Mouse (Mus musculus): Measurements from ENCODE around the gene Repin1.
"Not testable (repeated sequence)": the region's sequence is repeated elsewhere in the genome, so short reads cannot be mapped to it uniquely, and the experiment has no call there.

Repin1 gene

GRCm38 (mm10) chr6:48579215-48579648 is 14.5 kb upstream of the Repin1 start:
- in situ Hi-C loops (cut with MboI, MseI) = no loop called here

DNA sequence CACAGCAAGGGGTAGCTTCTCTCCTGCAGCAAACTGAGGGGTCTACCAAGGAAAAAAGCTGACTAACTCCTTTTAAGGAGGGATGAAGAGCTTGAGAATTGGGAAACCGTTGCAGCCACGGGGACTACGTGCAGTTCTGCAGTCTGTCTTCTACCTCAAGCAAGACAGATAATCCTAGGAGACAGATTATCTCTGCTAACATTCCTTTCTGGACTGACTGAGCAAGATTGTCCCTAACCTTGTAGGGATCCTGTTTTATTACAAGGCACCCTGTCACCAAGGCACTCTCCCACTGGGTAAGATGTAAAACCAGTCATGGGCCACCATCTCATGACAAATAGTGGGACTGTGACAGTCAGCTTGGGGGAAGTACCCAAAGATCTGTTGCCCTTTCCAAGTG is 12.4 kb upstream of the Repin1 start:
- in situ Hi-C loops (cut with MboI, MseI) = no loop called here

DNA sequence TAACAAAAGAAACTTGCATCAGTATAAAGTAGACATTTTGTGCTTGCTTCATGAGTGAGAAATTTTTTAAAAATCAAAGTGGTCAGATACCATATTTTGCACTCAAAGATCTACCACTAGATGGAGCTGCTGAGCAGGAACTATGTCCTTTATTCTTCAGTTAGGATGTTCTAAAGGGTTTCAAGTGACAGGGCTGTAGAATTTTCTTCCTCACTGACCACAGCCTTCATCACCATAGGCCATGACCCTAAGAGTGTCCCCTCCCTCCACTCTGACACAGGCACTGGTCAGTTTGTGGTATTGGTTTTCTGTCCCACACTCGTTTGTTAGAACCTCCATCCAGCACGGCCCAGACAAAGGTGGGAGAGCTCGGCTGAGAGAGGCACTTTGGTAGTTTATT is 11.6 kb upstream of the Repin1 start:
- in situ Hi-C loops (cut with MboI, MseI) = no loop called here

DNA sequence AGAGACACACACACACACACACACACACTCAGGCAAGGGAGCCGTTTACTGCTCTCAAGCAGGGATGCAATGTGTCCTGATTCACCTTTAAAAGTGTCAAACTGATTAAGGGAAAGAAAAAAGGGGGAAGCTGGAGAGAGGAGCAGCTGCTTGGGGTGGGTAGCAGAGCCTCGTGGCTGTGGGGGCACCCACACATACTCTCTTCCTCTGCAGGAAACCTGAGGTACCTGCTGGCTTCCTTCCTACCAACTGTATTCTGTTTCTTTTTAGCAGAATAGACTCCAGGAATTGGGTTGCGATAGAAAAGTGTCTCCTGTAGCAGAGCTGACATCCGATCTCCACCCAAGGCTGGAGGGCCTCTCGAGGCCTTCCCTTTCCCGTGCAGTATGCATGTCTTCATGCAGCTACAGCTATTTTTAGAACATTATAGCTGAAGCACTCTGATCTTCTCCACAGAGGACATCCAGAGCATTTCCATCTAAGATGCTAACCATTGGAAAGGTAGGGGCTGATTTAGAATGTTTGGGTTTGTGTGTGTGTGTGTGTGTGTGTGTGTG is 4.4 kb upstream of the Repin1 start, which contains the start of gene Gm45021:
Gm45021 (plus strand) TSS at position 417 of the 557 bp plus-strand sequence.
- in situ Hi-C loops (cut with MboI, MseI) = loop anchor here (5.0 kb wide), 1 partner anchor 77 kb away; no protein-coding TSS in a partner anchor

- in situ Hi-C loops (cut with MboI, MseI) = no loop called here
These were observed 2.4 kb upstream of the Repin1 start for GRCm38 (mm10) chr6:48591221-48591845.

DNA sequence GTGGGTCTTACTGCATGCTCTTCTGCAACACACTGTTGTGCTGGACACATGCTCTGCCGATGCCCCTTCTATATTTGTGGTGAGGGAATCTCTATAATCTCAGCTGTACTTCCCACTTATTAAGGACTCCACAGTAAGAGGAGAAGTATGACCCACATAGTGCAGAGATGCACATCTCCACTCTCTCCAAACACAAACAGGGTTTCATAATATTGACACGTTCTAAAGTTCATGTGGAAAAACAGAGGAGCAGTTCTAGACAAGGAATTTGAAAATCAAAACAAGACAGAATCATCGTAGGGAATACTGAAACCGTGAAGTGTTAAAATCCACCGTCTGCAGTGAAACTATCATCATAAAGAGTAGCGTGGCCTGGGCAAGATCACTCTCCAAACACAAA is 1.8 kb upstream of the Repin1 start:
- in situ Hi-C loops (cut with MboI, MseI) = no loop called here

DNA sequence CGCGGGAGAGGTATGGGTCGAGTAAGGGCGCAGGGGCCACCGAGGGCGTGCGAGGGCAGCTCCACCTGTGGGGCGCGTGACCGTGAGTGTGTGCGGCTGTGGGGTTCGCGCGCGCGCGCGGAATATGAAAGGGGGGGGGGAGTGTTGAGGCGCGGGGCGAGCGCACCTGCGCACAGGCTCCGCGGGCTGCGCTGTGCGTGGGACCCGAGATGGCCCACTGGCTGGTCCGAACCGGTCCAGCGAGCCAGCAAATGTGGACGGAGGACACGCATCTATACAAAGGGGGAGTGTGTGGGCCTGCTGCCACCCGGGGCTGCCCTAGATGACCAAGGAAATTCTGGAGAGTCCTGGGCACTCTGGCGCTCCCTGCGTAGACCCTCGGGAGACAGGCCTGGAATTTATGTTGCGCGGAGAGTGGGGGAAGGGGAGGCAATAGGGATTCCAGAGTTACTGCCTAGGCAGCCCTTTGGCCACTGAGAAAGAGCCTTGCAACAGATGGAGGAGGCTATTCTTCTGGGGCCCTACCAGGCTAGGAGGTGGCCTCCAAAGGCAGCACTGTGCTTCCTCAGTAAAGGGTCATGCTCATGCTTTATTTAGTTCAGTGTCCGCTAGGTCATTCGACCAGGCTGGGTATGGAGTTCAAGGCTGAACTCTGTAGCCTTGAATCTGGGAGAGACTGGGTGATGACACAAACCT is 508 bp downstream of the Repin1 start:
- in situ Hi-C loops (cut with MboI, MseI) = no loop called here

- in situ Hi-C loops (cut with MboI, MseI) = no loop called here
These were observed 1.6 kb downstream of the Repin1 start for GRCm38 (mm10) chr6:48595278-48595677.

DNA sequence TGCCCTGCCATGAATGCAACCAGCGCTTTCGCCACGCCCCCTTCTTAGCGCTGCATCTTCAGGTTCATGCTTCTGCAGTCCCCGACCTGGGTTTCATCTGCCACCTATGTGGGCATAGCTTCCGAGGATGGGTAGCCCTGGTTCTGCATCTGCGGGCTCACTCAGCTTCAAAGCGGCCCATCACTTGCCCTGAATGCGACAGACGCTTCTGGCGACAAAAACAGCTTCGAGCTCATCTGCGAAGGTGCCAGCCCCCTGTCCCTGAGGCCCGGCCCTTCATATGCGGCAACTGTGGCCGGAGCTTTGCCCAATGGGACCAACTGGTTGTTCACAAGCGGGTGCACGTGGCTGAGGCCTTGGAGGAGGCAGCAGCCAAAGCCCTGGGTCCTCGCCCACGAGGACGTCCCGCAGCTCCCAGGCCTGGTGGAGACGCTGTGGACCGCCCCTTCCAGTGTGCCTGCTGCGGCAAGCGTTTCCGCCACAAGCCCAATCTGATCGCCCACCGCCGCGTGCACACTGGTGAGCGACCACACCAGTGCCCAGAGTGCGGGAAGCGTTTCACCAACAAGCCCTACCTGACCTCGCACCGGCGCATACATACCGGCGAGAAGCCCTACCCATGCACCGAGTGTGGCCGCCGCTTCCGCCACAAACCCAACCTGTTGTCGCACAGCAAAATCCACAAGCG is 3.0 kb downstream of the Repin1 start:
- in situ Hi-C loops (cut with MboI, MseI) = no loop called here

DNA sequence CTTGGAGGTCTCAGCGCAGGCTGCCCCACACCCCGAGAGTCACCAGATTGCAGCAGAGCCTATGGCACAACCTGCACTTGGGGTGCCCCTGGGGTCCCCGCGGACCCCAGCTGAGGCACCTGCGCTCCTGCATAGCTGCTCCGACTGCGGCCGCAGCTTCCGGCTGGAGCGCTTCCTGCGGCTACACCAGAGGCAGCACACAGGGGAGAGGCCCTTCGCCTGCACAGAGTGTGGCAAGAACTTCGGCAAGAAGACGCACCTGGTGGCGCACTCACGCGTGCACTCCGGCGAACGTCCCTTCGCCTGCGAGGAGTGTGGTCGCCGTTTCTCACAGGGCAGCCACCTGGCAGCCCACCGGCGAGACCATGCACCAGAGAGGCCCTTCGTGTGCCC is 3.5 kb downstream of the Repin1 start:
- in situ Hi-C loops (cut with MboI, MseI) = no loop called here

- in situ Hi-C loops (cut with MboI, MseI) = no loop called here
These were observed 6.9 kb downstream of the Repin1 start for GRCm38 (mm10) chr6:48600594-48600993.

DNA sequence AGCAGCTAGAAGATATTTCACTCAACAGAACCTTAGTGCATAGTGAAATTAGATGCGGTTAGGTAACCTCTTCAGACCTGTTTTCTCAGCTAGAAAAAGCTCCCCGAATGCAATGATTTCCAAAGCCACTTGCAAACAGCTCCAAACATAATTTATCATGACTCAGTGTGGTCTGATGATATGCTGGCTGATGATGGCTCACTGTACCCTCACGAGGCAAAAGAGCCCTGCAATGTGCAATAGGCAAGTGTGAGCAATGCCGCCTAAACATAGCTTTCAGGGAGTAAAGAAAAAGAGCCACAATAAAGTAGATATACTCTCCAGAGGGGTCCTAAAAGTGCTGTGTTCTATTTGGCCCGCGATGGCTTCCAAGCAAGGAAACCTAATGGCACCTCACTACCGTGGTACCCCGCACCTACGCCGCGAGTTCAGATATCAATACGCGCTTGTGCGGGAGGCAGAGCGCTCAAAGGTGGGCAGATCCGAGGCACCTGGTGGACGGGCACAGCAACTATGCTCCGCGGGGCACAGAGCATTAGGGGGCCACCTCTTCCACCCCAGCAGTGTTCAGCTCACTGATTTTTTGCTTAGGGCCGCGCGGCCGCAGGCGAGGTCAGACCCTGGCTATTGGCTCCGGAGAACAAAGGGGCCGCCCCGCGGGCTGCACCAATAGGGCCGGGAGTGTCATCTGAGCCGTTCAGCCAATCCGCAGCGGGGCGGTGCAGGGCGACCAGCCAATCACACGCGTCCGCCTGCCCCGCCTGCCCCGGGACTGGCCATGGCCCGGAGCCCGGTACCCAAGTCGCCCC is 7.8 kb downstream of the Repin1 start, which contains the start of gene Zfp775:
Zfp775 (plus strand) TSS at position 793 of the 809 bp plus-strand sequence.
- in situ Hi-C loops (cut with MboI, MseI) = no loop called here

GRCm38 (mm10) chr6:48602080-48602741 is 8.5 kb downstream of the Repin1 start:
- in situ Hi-C loops (cut with MboI, MseI) = no loop called here

GRCm38 (mm10) chr6:48608124-48608523 is 14.4 kb downstream of the Repin1 start:
- in situ Hi-C loops (cut with MboI, MseI) = no loop called here

DNA sequence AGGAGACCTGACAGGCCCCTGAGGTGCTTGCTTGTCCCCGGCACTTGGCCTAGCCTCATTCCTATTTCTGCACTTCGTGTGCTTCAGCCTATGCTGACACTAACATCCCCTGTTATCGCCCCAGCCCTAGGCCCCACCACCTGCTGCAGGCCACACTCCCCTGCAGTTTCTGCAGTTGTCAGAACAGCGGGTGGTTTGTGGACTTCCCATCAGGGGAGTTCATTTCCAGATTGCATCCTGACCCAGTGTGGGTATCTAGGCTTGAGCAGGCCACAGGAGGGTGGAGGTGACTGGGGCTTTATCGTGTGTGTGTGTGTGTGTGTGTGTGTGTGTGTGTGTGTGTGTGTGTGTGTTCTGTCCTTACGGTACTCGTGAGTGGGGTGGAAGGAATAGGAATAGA is 15.8 kb downstream of the Repin1 start:
- in situ Hi-C loops (cut with MboI, MseI) = no loop called here

GRCm38 (mm10) chr6:48610657-48611056 is 17.0 kb downstream of the Repin1 start:
- in situ Hi-C loops (cut with MboI, MseI) = no loop called here

DNA sequence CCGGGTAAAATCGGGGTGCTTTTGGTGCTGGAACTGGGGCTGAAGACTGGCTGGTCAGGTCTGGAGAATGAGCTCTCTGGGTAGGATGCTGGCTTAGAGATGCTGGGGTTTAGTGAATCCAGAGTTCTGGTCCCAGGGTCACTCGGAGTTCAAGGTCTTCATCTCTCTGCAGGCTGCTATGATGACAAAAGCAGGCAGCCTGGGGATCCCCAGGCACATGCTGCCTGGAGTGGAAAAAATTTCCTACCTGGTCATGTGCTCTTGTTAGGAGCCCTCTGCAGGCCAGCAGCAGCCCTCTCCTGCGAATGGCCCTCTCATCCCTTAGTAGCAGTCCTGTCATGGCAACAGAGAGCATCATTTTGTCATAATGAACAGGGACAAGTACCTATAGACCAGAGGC is 19.8 kb downstream of the Repin1 start:
- in situ Hi-C loops (cut with MboI, MseI) = no loop called here

- in situ Hi-C loops (cut with MboI, MseI) = no loop called here
These were observed 21.1 kb downstream of the Repin1 start for GRCm38 (mm10) chr6:48614756-48615155.

DNA sequence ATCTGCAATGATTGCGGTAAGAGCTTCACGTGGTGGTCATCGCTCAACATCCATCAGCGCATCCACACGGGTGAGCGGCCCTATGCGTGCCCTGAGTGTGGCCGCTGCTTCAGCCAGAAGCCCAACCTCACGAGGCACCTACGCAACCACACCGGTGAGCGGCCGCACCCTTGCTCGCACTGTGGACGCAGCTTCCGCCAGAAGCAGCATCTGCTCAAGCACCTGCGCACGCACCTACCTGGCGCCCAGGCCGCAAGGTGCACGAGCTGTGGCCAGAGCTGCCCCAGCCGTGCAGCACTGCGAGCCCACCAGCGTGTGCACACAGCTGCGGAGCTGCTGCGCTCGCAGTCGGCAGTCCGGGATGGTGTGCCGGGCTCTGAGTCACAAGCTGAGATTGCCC is 26.3 kb downstream of the Repin1 start:
- in situ Hi-C loops (cut with MboI, MseI) = no loop called here

GRCm38 (mm10) chr6:48622186-48622843 is 28.6 kb downstream of the Repin1 start:
- in situ Hi-C loops (cut with MboI, MseI) = not testable (repeated sequence)
